Mouse (Mus musculus) heart, postnatal 0 days (tissue): ENCODE measurements around the gene Asap3.

ENCODE experiments used
- CTCF ChIP-seq: IDR thresholded peaks from 2 replicates; pipeline ENCODE4 v1.5.1; 2016; ENCODE audit warnings: antibody characterized with exemption, control low read depth, low read depth
- EP300 ChIP-seq: IDR thresholded peaks from 2 replicates; pipeline ENCODE4 v1.6.1; 2016; ENCODE audit warnings: antibody characterized with exemption, low read depth

- TF ChIP-seq CTCF (no peak), EP300 (no peak)
These were observed 778 bp downstream of the Asap3 start for GRCm38 (mm10) chr4:136206943-136207342.
